Mouse (Mus musculus) liver (tissue): ENCODE measurements around the gene Itga10.
"Not testable (repeated sequence)": the region's sequence is repeated elsewhere in the genome, so short reads cannot be mapped to it uniquely, and the experiment has no call there.

Experiments used
- DNase-seq: peaks from one replicate; pipeline ENCODE4 v3.0.0-alpha.2; 2020; ENCODE audit warnings: mixed read lengths

The Itga10 gene

DNA sequence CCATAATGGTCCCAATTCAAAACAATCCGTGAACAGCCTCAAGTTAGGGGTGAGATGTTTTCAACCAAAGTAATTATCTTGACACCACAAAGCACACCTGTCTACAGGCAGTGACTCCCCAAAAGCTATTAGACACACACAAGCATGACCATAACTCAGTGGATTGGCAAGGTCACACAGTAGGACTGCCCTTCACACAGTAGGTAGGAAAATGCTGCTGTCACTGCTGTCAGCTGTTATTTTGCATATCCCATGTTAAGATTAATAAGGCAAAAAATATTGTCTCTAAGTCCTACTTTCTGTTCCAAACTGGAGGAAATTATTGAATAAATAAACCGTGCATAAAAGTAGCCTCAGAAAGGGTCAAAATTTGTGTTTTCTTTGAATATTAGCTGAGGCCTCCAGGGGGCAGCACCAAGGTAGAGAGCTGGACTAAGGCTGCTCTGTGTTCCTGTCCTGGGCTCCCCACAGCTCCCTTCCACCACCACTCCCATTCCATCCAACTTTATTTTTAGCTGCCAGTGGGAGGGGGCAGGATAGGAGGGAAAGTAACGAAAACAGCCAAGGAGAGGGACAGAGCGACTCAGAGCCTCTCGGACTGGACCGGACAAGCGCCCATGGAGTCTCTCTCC, at the start of gene Itga10:
Gene Itga10, plus strand, starts transcription at position 567 of the 632 bp plus-strand sequence.
- DNase-seq: peak; percentile 15

- DNase-seq: no peak
Measured at GRCm38 (mm10) chr3:96595661-96596060, 49.7 kb upstream of the Itga10 start.

GRCm38 (mm10) chr3:96596228-96596707, 49.1 kb upstream of the Itga10 start, which contains the start of gene Ankrd34a:
TSS of gene Ankrd34a (plus strand) at chr3:96596636.
- peak; percentile 34 for DNase-seq

DNA sequence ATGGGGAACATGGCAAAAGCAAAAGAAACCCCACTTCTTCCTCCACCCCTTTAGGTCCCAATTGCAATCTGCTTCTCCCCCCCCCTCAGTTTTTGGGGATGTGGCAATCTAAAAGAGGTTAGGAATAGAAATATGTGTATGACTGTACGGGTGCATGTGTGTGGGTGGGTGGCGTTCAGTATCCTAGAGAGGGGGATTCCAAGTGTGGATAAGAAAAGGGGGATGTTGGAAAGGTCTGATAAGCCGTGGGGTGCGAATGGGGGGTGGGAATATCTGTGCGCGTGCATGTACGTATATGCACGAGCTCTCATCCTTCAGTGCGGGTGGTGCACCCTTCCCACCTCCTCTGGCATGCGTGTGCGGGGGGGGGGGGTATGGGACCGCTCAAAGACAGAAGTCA, 48.5 kb upstream of the Itga10 start:
- DNase-seq: no peak

DNA sequence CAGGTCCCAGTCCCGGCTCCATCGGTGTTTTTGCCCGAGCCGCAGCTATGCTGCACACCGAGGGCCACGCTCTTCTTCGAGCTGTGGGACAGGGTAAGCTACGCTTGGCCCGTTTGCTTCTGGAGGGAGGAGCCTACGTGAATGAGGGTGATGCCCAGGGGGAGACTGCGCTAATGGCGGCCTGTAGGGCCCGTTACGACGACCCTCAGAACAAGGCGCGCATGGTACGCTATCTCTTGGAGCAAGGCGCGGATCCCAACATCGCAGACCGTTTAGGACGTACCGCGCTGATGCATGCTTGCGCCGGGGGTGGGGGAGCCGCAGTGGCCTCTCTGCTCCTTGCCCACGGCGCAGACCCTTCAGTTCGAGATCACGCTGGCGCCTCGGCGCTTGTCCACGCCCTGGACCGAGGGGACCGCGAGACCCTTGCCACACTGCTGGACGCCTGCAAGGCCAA, 47.9 kb upstream of the Itga10 start:
- no peak for DNase-seq

DNA sequence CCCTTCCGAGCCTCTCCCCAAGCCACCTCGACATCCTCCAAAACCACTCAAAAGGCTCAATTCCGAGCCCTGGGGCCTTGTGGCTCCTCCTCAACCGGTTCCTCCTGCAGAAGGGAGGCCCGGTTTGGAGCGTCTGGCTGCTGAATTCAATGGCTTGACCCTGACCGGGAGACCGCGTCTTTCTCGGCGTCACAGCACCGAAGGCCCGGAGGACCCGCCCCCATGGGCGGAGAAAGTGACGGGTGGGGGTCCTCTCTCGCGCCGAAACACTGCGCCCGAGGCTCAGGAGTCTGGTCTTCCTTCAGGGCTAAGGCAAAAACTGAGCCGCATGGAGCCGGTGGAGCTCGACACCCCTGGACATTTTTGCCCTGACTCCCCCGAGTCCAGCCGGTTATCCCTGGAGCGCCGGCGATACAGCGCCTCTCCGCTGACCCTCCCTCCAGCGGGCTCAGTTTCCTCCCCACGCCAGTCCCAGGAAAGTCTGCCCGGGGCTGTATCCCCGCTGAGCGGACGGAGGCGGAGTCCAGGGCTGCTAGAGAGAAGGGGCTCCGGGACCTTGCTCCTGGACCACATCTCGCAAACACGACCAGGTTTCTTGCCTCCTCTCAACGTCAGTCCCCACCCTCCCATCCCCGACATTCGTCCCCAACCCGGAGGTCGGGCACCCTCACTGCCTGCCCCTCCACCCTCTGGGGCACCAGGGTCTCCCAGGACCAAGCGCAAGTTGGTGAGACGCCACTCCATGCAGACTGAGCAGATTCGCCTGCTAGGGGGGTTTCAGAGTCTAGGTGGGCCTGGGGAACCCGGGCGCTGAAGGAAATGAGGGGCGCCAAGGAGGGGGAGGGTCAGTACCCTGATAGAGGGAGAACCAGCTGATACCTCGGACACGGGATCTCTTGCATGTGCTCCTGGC, 47.0 kb upstream of the Itga10 start:
- DNase-seq: peak; percentile 53

- DNase-seq: no peak
Measured at GRCm38 (mm10) chr3:96599069-96599393, 46.4 kb upstream of the Itga10 start.

- DNase-seq: no peak
Measured at GRCm38 (mm10) chr3:96599411-96599810, 46.0 kb upstream of the Itga10 start.

DNA sequence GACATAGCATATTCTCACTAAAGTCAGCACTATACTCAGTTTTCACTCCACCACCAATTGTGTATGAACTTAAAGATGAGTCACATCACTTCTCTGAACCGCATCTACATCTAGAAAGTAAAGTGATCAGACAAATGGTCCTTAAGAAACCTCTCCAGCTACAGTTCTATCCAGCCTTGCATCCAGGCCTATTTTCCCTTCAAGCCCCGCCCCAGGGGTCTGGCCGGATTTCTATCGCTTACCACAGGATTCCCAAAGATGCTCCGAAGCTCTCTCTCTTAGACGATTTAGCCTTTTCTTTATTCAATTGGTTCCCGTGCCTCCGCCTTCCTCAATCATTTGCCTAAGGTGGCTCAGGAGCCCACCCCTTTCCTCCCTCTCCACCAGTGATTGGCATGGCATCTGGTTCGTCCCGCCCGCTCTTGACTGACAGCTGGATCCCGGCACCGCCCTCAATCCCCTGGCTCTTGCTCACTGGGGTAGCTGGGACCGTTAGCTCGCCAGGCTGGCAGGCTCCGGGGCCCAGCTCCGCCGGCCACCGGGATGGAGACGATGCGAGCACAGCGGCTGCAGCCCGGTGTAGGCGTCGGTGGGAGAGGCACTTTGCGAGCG, 44.6 kb upstream of the Itga10 start, which contains the start of gene Lix1l:
Gene Lix1l, plus strand, starts transcription at position 511 of the 612 bp plus-strand sequence.
- DNase-seq: peak; percentile 88

GRCm38 (mm10) chr3:96601251-96601787, 44.1 kb upstream of the Itga10 start:
- peak; percentile 50 for DNase-seq

GRCm38 (mm10) chr3:96601941-96602703, 43.3 kb upstream of the Itga10 start:
- DNase-seq: no peak

- no peak for DNase-seq
Measured at GRCm38 (mm10) chr3:96602704-96603084, 42.7 kb upstream of the Itga10 start.

GRCm38 (mm10) chr3:96603311-96603710, 42.1 kb upstream of the Itga10 start:
- no peak for DNase-seq

DNA sequence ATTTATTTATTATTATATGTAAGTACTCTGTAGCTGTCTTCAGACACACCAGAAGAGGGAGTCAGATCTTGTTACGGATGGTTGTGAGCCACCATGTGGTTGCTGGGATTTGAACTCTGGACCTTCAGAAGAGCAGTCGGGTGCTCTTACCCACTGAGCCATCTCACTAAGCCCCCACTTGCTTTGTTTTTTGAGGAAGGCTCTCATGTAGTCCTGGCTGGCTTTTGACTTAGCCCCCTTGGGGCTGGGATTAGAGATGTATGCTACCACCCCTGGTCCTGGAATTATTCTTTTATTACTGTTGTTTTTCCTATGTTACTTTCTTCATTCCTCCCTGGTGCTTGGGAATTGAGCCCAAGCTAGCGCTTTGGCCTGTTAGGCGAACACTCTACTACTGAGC, 39.4 kb upstream of the Itga10 start:
- not testable (repeated sequence) for DNase-seq

GRCm38 (mm10) chr3:96606618-96607017, 38.8 kb upstream of the Itga10 start:
- no peak for DNase-seq

DNA sequence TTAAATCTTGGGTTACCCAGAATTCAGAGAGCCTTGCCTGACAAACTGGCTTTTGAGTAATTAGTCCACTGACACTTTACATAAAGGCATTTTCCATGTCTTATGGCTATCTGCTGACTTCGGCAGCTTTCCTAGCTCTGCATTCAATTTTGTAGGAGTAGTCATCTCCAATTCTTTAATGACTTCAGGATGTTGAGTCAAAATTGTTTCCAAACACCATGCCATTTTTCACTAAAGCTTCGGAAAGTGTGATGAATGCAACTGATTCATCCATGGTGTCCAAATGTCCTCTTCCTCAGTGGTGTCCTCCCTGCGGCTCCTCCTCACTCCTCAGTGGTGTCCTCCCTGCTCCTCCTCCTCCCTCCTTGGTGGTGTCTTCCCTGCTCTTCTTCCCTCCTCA, 27.4 kb upstream of the Itga10 start:
- DNase-seq: no peak

- DNase-seq: no peak
Measured at GRCm38 (mm10) chr3:96623201-96623600, 22.2 kb upstream of the Itga10 start.

GRCm38 (mm10) chr3:96629729-96630600, 15.4 kb upstream of the Itga10 start, which contains the start of gene Rbm8a:
TSS of gene Rbm8a (plus strand) at chr3:96629933.
- DNase-seq: peak; percentile 94

GRCm38 (mm10) chr3:96632058-96632457, 13.3 kb upstream of the Itga10 start:
- no peak for DNase-seq

DNA sequence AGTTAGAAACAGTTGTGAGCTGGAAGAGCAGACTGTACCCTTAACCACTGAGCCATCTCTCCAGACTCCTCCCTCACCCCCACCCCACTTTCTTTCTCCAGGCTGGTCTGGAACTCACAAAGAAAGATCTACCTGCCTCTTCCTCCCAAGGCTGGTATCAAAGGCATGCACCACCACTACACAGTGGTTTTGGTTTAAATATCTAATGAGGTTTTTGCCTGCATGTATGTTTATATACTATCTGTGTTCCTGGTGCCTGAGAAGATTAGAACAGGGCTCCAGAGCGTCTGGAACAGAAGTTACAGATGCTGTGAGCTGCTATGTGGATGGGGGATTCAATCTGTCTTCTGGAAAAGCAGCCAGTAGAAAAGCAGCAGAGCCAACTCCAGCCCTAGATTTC, 11.4 kb upstream of the Itga10 start:
- no peak for DNase-seq
